Mouse (Mus musculus) urinary bladder, postnatal 10 days (tissue): Measurements from ENCODE around the gene Ppl.

Source experiments
- DNase-seq: peaks from one replicate; pipeline ENCODE4 v3.0.0; 2022; ENCODE audit warnings: low spot score

Gene Ppl

GRCm38 (mm10) chr16:5123476-5123875, 8.7 kb downstream of the Ppl start:
- DNase-seq: no peak

GRCm38 (mm10) chr16:5119845-5120244, 12.4 kb downstream of the Ppl start:
- no peak for DNase-seq

GRCm38 (mm10) chr16:5119385-5119784, 12.8 kb downstream of the Ppl start:
- DNase-seq: no peak

- DNase-seq: no peak
These were observed 18.6 kb downstream of the Ppl start for GRCm38 (mm10) chr16:5113582-5113981.

- DNase-seq: no peak
These were observed 19.1 kb downstream of the Ppl start for GRCm38 (mm10) chr16:5113002-5113550.

GRCm38 (mm10) chr16:5111021-5111420, 21.2 kb downstream of the Ppl start:
- DNase-seq: no peak

- DNase-seq: no peak
These were observed 22.3 kb downstream of the Ppl start for GRCm38 (mm10) chr16:5109877-5110276.

- no peak for DNase-seq
These were observed 31.2 kb downstream of the Ppl start for GRCm38 (mm10) chr16:5101000-5101399.

- DNase-seq: no peak
These were observed 35.7 kb downstream of the Ppl start for GRCm38 (mm10) chr16:5096504-5096903.

- DNase-seq: no peak
These were observed 38.9 kb downstream of the Ppl start for GRCm38 (mm10) chr16:5093285-5093684.

- no peak for DNase-seq
These were observed 43.2 kb downstream of the Ppl start for GRCm38 (mm10) chr16:5089021-5089420.

- DNase-seq: no peak
These were observed 46.0 kb downstream of the Ppl start for GRCm38 (mm10) chr16:5086179-5086578.

GRCm38 (mm10) chr16:5085196-5085595, 47.0 kb downstream of the Ppl start:
- no peak for DNase-seq

GRCm38 (mm10) chr16:5074341-5074740, 57.9 kb downstream of the Ppl start:
- DNase-seq: no peak

- DNase-seq: no peak
These were observed 60.2 kb downstream of the Ppl start for GRCm38 (mm10) chr16:5071974-5072373.

- DNase-seq: no peak
These were observed 61.9 kb downstream of the Ppl start for GRCm38 (mm10) chr16:5070321-5070720.

- no peak for DNase-seq
These were observed 68.7 kb downstream of the Ppl start for GRCm38 (mm10) chr16:5063472-5063871.

- DNase-seq: no peak
These were observed 74.1 kb downstream of the Ppl start for GRCm38 (mm10) chr16:5058114-5058513.

- peak; percentile 33 for DNase-seq
These were observed 81.7 kb downstream of the Ppl start for GRCm38 (mm10) chr16:5050251-5051110.

GRCm38 (mm10) chr16:5049774-5050234, 82.4 kb downstream of the Ppl start, which contains the start of the genes Glyr1 and Ubn1:
Glyr1 (minus strand) TSS chr16:5049863.
Ubn1 (plus strand) TSS chr16:5050057.
- peak; percentile 95 for DNase-seq

- DNase-seq: no peak
These were observed 82.9 kb downstream of the Ppl start for GRCm38 (mm10) chr16:5049182-5049773.

GRCm38 (mm10) chr16:5045322-5045721, 86.9 kb downstream of the Ppl start:
- no peak for DNase-seq

GRCm38 (mm10) chr16:5036649-5037234, 95.5 kb downstream of the Ppl start:
- DNase-seq: no peak
